Mouse (Mus musculus) natural killer cell, adult 2 months (primary cell): Measurements from ENCODE around the gene Coq6.

Source experiments
- DNase-seq, 2 experiments: peaks; one replicate each; pipeline ENCODE4 v3.0.0; 2022; ENCODE audit warnings: low spot score in 2 of 2

The Coq6 gene

DNA sequence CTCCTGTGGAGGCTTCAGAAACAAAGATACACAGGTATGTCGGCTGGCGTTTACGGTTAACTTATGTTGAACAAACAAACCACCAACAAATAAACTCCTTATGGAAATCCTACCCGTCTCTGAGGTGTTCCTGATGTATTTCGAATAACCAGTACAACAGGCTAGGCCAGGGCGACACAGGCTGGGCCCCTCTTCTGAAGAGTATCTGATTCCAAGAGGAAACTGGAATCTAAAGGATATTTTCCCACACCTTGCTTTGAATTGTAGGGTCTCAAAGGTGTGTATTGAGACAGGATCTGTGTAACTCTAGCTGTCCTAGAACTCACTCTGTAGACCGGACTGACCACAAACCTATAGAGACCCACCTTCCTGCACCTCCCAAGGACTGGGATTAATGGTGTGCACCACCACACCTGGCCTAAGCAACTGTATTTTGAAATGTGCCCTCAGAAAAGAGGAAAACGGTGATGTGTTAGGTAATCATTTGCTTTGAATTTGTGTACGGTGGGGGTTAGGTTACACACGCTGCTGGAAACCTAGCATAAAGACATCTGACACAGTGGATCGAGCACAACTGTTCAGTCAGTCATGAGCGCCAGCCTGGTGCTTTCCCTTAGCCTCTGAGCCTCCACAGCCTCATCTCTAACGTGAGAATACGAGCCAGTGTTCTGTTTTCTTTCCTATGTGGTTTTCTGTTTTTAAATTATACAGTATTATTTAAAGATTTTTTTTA lies 35.7 kb downstream of the Coq6 start:
- no peak for DNase-seq

DNA sequence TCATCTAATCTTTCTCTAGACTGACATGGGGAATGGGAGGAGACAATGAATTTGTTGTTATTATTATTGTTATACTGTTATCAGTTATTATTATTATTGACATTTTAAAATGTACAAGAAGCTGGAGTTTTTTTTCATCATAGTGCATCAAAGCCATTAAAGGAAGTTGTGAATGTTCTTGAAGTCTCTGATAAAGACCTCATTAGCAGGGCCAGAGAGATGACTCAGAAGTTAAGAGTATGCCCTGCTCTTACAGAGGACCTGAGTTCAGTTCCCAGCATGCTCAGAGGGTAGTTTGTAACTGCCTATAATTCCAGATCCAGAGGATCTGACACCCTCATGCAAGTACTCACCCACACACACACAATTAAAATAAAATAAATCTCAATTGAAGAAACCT lies 36.2 kb downstream of the Coq6 start:
- no peak for DNase-seq

DNA sequence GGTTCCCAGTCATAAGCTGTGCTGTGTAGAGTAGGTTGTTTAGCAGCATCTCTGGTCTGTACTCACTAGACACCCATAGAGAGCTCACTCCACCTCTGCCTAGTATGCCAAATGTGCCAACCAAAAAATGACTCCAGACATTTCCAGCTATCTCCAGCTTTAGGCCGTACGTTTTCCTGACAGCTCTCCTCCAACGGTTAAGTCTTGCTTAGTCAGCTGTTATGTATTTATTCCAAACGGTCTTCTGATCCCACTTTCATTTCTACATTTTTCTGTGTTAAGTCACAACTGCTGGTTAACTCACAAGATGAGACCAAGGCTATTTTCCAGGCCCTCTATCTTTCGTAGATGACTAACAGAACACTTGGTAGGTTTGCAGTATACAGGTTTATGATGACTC lies 37.2 kb downstream of the Coq6 start:
- DNase-seq, result no peak

GRCm38 (mm10) chr12:84399135-84399534 lies 37.7 kb downstream of the Coq6 start:
- no peak for DNase-seq

- no peak for DNase-seq
Measured at GRCm38 (mm10) chr12:84399663-84400062, 38.2 kb downstream of the Coq6 start.

DNA sequence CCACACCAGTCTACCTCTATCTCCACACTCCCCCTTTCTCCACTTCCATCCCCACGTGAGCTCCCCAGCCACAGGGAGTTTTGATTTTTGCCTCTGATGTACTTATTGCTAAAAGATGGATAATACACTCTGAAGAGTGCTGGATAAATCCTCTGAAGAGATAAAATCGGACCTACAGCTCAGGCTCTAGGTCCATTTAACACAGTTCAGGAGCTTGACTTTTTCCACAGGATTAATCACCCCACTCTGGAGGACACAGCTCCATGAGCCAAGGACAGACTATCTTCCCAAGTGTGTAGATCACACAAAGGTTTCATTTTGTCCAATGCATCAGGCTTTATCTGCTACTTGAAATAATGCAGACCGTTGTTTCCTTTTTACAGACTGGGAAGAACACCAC lies 38.6 kb downstream of the Coq6 start:
- no peak for DNase-seq

DNA sequence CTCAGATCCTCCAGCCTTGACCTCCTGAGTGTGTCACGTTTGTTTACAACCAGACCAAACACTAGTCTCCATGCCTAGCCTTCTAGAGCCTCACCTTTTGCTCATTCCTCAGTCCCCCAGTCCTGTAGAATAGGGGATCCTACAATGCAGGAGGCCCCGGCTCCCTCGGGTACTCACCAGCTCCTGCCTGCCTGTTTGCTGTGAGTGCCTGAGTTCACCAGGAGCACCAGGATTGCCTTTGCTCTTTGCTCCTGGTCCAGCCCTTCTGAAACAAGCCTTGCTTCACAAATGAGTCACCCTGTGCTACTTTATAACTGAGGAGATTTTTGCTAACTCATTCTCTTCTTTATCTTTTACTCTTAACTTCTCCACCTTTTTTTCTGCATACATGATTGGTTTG lies 39.2 kb downstream of the Coq6 start:
- DNase-seq, result no peak

DNA sequence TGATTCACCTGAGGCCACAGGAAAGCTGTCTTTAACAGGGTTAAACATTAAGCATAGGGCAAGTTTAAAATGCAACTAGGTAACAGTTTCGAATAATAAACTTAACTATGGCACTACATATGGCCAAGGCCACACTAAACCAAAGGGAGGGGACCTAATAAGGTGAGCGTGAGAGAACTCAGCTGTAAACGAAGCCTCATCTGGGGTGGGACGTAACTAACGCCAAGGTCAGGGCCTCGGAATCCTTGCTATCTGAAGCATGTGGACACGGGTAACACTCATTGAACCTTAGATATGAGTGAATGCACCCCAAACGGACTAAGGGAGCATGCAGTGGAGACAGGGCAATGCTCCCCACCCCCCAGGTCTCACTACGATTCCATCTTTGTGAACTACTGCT lies 41.5 kb downstream of the Coq6 start:
- DNase-seq, result no peak

DNA sequence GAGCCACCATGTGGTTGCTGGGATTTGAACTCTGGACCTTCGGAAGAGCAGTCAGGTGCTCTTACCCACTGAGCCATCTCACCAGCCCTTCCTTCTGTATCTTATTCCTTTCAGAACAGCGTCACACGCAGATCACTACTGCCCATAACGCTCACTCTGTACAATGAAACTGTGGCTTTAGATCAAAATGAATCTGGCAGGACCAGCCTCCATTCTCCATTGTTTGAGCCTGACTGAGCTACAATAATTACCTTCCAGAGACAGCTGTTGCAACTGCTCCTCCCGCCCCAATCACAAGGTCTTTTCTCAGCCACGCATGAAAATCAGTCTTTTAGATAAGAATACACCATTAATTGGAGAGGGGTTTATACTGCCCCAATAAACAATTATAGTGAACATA lies 43.1 kb downstream of the Coq6 start:
- DNase-seq, result no peak

GRCm38 (mm10) chr12:84407259-84407658 lies 45.8 kb downstream of the Coq6 start:
- DNase-seq, result no peak

DNA sequence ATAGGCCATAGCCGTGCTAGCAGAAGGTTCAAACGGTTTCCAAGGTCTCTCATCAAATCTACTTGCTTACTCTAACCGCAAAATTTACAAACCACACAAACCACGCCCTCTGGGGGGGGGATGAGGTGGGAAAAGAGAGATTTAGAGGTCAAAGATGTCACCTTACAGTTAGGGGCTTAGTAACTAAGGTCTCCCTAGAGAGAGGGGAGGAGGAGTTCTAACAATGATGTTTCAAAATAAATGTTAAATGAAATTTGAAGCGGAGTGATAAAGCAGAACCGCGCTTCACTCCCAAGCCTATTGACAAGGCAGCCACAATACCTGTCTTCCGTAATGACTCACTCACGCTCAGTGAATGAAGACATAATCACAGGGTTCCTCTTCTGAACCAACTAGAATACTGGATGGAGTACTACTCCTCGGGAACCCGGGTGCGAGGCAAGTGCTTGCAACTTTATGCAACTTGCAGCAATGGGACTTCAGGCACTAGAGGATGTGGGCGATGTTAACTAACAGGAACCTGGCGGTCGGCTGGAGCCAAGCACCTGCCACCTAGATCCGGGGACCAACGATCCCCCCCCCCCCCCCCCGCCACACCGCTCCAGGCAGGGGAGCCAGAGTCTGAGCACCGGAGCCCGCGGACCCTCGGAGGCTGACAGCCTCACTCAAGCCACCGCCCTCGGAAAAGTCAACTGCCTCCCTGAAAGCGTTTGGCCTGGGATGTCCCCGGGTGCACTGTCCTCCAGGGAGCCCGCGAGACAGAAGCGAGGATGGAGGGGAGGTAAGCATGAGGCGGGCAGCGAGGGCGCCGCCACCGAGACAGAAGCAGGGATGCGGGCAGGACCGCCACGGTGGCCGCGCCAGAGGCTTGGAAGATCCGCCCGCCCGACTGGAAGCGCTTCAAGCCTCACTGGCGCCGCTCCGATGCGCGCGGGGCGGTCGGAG lies 46.7 kb downstream of the Coq6 start:
- DNase-seq, result peak; percentile 70 to 81

GRCm38 (mm10) chr12:84408819-84409507 lies 47.5 kb downstream of the Coq6 start, which contains the start of the genes Entpd5 and Bbof1:
Gene Entpd5 (minus strand): TSS chr12:84409029.
Gene Bbof1 (plus strand): TSS chr12:84409071.
- DNase-seq, result peak; percentile 82 to 87

GRCm38 (mm10) chr12:84416834-84417604 lies 55.6 kb downstream of the Coq6 start, which contains the start of gene Rnf113a2:
Gene Rnf113a2 (plus strand): TSS chr12:84417196.
- peak; percentile 84 to 88 for DNase-seq

DNA sequence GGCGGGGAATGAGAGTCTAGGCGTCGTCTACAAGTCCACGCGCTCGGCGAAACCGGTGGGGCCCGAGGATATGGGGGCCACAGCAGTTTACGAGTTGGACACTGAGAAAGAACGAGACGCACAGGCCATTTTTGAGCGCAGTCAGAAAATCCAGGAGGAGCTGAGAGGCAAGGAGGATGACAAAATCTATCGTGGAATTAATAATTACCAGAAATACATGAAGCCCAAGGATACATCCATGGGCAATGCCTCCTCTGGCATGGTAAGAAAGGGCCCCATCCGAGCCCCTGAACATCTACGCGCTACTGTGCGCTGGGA lies 56.1 kb downstream of the Coq6 start:
- DNase-seq, result no peak
